Mouse (Mus musculus) liver, embryonic 11.5 days (tissue): ENCODE measurements around the gene Fgd6. TPM values are rescaled to one million over a fixed set of nuclear protein-coding genes. Genes with fewer than 3 reads are reported as not detected.
A peak's percentile ranks its signal among the peaks of the same experiment; 100 is the strongest.

Experiments
- ATAC-seq: fragments of 200-750 bp; cut with Nextera tagmentation; replicated peaks from 2 replicates; pipeline ENCODE4 v1.8.0; 2017; ENCODE audit warnings: moderate number of reproducible peaks, mild to moderate bottlenecking, moderate TSS enrichment, moderate library complexity; ENCODE audit not compliant: low FRiP score
- DNase-seq: peaks from one replicate; pipeline ENCODE4 v3.0.0-alpha.2; 2017; ENCODE audit warnings: low spot score
- H3K27ac ChIP-seq: fragments of 300-500 bp; sonication (generic); 2 replicates; pipeline ENCODE4 v1.5.1; 2014; ENCODE audit warnings: mild to moderate bottlenecking, low read depth, low read length, control low read depth
- H3K27me3 ChIP-seq: fragments of 300-500 bp; sonication (generic); replicated peaks from 2 replicates; pipeline ENCODE4 v1.6.1; 2014; ENCODE audit warnings: low read length, mixed read lengths; ENCODE audit not compliant: control insufficient read depth, insufficient read depth
- H3K36me3 ChIP-seq: fragments of 300-500 bp; sonication (generic); 2 replicates; pipeline ENCODE4 v1.6.1; 2014; ENCODE audit warnings: mild to moderate bottlenecking, low read length, moderate library complexity, mixed read lengths; ENCODE audit not compliant: control insufficient read depth, insufficient read depth
- H3K4me1 ChIP-seq: fragments of 300-500 bp; sonication (generic); replicated peaks from 2 replicates; pipeline ENCODE4 v1.6.1; 2014; ENCODE audit warnings: low read length, mixed read lengths; ENCODE audit not compliant: control insufficient read depth, insufficient read depth
- H3K4me2 ChIP-seq: fragments of 300-500 bp; sonication (generic); 2 replicates; pipeline ENCODE4 v1.6.1; 2014; ENCODE audit warnings: mild to moderate bottlenecking, control low read depth, moderate library complexity
- H3K4me3 ChIP-seq: fragments of 300-500 bp; sonication (generic); 2 replicates; pipeline ENCODE4 v1.5.1; 2014; ENCODE audit warnings: low read depth, low read length, control low read depth
- H3K9ac ChIP-seq: fragments of 300-500 bp; sonication (generic); 2 replicates; pipeline ENCODE4 v1.6.1; 2014; ENCODE audit warnings: low read depth, low read length, control low read depth
- H3K9me3 ChIP-seq: fragments of 300-500 bp; sonication (generic); 2 replicates; pipeline ENCODE4 v1.6.1; 2016; ENCODE audit warnings: low read length, inconsistent platforms, mixed read lengths; ENCODE audit not compliant: control insufficient read depth
- WGBS: fragments of 180-500 bp; shearing (Covaris S2); extraction: QIAGEN DNeasy Blood & Tissue Kit; methylation state at CpG from one replicate; pipeline ENCODE4 v1.1.7; 2014; 5-methylcytosine and 5-hydroxymethylcytosine counted together
- polyA plus RNA-seq: library from polyadenylated mRNA; unstranded; fragments of >200 nt; fragmentation: Nextera tagmentation; extraction: Ambion mirVana; gene quantifications from 2 replicates; pipeline ENCODE4 v1.2.1, GENCODE M21; 2014

Gene Fgd6
- polyA plus RNA-seq, 1 experiment from 2014 or later = 5.5 TPM

DNA sequence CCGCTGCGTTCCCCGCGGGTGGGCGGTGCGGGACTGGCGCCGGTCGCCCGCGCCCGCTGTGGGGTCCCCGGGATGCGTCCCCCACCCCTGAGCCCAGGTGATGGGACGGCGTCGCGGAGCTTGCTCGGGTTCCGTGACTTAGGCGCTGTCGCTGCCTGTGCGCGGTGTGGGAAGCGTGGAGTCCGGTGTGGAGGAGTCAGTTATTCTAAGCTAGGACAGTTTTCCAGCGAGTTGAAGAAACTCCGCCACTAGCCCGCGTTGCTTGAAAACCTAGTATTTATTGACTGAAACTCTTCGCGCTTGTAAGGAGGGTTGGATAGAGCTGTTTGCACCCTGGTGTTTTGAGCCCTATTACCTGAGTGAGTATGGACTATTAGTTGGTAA is 566 bp downstream of the Fgd6 start:
- H3K4me3 ChIP-seq = peak overlapping the region; percentile 88
- H3K9me3 ChIP-seq = no peaks in the 10 kb centered on the region
- no peak for ATAC-seq
- no peak for DNase-seq
- H3K4me2 ChIP-seq = peak overlapping the region; percentile 73
- peaks cover 14% of the 10 kb centered on the region for H3K4me1 ChIP-seq
- no peaks in the 10 kb centered on the region for H3K27me3 ChIP-seq
- H3K36me3 ChIP-seq = peaks cover 2% of the 10 kb centered on the region; the same call in 1 of the 2 replicates
- peak overlapping the region; percentile 37; the same call in 1 of the 2 replicates for H3K27ac ChIP-seq
- peak overlapping the region; percentile 88 for H3K9ac ChIP-seq
- under 1% methylated on average over 32 of the region's 32 CpGs for WGBS

DNA sequence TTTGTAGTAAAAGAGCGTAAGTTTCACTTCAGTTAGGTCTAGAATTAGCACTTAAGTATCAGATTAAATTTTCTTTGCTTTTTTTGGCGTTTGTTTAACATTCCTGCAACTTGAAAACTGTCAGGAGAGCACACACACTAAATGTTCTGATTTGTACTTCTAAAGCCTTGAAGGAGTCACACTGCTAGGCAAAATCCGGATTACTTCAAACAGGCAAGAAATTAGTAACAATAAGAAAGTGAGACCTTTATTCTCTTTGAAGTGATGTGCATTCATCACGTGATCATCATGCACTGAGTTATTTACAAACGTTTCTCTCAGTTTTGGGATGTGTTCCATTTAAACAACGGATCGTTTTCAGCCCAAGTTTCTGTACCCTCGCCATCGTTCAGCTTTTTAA is 1.4 kb downstream of the Fgd6 start:
- no peak for DNase-seq
- no peak overlapping the region for H3K27ac ChIP-seq
- 59% methylated on average over 9 of the region's 9 CpGs for WGBS
- no peak for ATAC-seq
- no peak overlapping the region for H3K9ac ChIP-seq
- no peaks in the 10 kb centered on the region for H3K9me3 ChIP-seq
- H3K36me3 ChIP-seq = no peaks in the 10 kb centered on the region
- H3K4me1 ChIP-seq = peaks cover 14% of the 10 kb centered on the region
- H3K27me3 ChIP-seq = no peaks in the 10 kb centered on the region
- H3K4me2 ChIP-seq = peak overlapping the region; percentile 73
- peak overlapping the region; percentile 88 for H3K4me3 ChIP-seq

DNA sequence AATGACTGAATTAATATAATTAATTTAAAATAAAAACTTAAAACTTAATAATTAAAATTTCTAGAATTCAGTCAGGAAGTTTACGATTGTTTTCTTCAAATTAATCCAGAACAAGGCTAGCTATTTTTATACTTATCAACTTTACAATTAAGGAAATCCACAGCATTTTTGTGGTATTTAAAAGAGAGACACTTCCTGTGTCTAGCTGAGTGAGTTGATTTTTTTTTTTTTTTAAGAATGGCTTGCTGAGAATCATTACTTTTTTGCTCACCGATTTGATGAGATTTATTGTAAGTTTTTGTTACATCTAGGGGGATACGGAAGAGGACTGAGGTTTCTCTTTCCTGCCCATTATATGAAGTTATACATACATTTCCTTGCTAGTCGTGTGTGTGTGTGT is 1.8 kb downstream of the Fgd6 start:
- no peak for ATAC-seq
- Histone ChIP-seq H3K9ac (no peak overlapping the region), H3K4me3 (no peak overlapping the region), H3K27me3 (no peaks in the 10 kb centered on the region), H3K9me3 (no peaks in the 10 kb centered on the region), H3K4me2 (no peak overlapping the region), H3K36me3 (no peaks in the 10 kb centered on the region), H3K4me1 (peaks cover 14% of the 10 kb centered on the region), H3K27ac (no peak overlapping the region)
- DNase-seq = no peak
- WGBS = 81% methylated on average over 4 of the region's 4 CpGs

DNA sequence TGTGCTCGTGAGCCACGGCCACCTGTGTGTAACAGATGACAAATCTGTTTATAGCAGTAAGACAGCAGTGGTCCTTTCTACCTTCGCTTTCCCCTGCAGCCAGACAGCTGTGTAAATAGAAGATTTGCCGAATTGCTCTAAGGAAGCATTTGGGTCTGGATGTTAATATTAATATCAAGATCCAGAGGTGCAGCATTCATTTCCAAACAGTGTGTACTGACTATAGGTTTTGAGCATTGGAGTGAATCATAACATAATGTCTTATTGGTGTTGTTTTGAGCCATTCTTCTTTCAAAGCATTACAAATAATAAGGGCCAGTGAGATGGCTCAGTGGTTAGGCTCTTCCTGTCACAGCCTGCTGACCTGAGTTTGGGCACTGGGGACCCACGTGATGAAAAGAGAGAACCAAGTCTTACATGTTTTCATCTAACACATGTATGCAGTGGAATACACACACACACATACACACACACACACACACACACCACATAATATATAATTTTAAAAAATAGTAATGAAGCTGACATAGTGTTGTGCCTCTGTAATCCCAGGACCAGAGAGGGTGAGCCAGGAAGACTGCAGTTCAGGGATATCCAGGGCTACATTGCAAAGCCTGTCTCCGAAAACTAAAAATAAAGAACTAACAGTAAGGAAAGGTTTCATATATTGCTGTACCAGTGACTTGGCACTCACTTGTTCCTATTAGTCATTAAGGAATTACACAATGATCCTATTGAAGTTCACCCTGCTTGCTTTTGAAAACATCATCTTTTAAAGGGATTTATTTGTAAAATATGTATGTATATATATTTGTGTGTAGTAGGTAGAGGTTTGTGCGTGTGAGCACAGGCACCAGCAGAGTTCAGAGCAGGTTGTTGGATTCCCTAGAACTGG is 2.8 kb downstream of the Fgd6 start:
- Histone ChIP-seq H3K9me3 (no peaks in the 10 kb centered on the region), H3K4me2 (no peak overlapping the region), H3K36me3 (no peaks in the 10 kb centered on the region), H3K4me3 (no peak overlapping the region), H3K4me1 (peaks cover 14% of the 10 kb centered on the region), H3K27ac (no peak overlapping the region), H3K27me3 (no peaks in the 10 kb centered on the region), H3K9ac (no peak overlapping the region)
- WGBS = 75% methylated on average over 7 of the region's 7 CpGs
- ATAC-seq = no peak
- DNase-seq = no peak

DNA sequence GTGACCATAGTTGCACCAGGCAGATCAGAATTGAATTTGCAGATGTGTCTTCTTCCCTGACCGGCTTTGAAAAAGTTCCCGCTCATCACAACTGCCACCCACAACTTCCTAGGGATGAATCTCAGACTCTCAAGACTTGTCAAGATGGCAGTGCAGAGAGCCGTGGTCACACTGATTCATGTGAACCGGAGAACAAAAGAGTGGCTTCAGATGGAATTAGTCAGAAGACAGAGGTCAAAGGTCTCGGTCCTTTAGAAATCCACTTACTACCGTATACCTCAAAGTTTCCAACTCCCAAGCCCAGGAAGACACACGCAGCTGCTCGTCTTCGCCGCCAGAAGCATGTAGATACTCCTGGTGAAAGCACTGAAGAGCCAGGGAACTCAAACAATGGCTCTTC is 8.1 kb downstream of the Fgd6 start:
- no peak overlapping the region for H3K9ac ChIP-seq
- H3K4me2 ChIP-seq = no peak overlapping the region
- DNase-seq (no peak), ATAC-seq (no peak)
- WGBS = 88% methylated on average over 10 of the region's 10 CpGs
- no peak overlapping the region for H3K27ac ChIP-seq
- no peaks in the 10 kb centered on the region for H3K9me3 ChIP-seq
- H3K4me3 ChIP-seq = no peak overlapping the region
- peaks cover 21% of the 10 kb centered on the region for H3K4me1 ChIP-seq
- peaks cover 3% of the 10 kb centered on the region; the same call in 1 of the 2 replicates for H3K36me3 ChIP-seq
- no peaks in the 10 kb centered on the region for H3K27me3 ChIP-seq

DNA sequence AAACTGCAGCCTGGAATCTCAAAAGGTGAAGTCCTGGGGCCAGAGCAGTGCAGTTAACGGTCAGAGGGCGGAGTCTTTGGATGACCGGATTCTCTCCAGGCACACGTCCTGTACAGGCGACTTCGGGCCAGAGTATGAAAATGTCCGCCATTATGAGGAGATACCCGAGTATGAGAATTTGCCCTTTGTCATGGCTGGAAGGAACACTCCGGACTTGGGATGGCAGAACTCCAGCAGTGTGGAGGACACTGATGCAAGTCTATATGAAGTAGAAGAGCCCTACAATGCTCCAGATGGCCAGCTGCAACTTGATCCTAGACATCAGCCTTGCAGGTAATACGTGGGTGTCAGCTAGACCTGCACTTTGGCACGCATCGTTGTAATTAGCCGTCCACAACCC is 9.5 kb downstream of the Fgd6 start:
- no peak for ATAC-seq
- no peak for DNase-seq
- Histone ChIP-seq H3K27me3 (no peaks in the 10 kb centered on the region), H3K4me1 (peaks cover 33% of the 10 kb centered on the region), H3K9ac (no peak overlapping the region), H3K4me2 (no peak overlapping the region), H3K36me3 (peaks cover 3% of the 10 kb centered on the region; the same call in 1 of the 2 replicates), H3K4me3 (no peak overlapping the region), H3K27ac (no peak overlapping the region), H3K9me3 (no peaks in the 10 kb centered on the region)
- 89% methylated on average over 13 of the region's 13 CpGs for WGBS

DNA sequence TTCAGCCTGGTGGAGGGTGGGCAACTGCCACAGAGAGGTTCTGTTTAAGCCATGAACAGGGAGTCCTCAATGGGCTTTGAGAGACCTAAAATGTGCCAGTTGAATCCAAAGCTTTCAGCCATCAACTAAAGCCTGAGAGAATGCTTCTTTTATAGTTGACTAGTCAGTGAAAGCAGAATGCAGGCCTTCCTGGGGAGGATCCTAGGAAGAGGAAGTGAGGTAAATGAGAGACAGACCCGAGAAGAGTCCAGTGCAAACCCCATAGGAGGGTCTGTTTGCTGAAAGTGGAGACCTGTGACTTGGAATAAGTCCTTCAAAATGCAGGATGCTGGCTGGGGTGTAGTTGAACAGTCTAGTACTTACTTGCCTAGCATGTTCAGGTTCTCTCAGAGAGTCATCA is 11.2 kb downstream of the Fgd6 start:
- no peak overlapping the region for H3K27ac ChIP-seq
- H3K27me3 ChIP-seq = no peaks in the 10 kb centered on the region
- no peaks in the 10 kb centered on the region for H3K9me3 ChIP-seq
- DNase-seq (no peak), ATAC-seq (no peak)
- peaks cover 3% of the 10 kb centered on the region; the same call in 1 of the 2 replicates for H3K36me3 ChIP-seq
- WGBS = 38% methylated on average over 1 of the region's 1 CpGs
- peaks cover 35% of the 10 kb centered on the region for H3K4me1 ChIP-seq
- no peak overlapping the region for H3K4me2 ChIP-seq
- no peak overlapping the region for H3K4me3 ChIP-seq
- H3K9ac ChIP-seq = no peak overlapping the region

DNA sequence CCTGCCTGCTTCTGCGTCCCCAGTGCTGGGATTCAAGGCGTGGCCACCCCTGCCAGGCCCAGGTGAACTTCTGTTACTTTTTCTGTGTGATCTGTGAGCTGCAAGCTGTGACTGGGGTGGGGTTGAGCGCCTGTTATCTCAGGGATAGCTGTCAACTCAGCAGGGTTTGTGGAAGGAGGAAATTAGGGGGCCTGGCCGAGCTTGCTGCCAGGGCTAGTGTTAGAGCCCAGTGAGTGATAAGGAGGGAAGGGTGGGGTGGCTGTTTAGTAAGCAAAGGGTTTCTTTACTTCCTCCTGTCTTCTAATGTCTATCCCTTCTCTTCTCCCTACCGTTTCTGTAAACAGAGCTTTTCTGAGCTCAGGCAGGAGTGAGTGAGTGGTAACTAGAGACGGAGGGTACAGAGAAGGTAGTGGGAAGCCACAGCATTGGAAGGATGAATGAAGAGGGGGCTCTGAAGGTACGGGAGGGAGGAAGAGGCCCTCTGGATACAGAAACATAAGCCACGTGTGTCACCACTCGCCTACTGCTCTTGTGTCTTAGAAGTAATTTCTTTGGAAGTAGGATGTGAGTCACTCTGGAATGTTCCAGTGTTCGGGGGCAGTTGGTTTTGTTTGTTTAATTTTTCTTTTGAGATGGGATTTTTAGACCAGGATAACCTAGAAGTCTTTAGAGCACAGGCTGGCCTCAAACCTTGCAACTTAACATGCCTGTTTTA is 12.2 kb downstream of the Fgd6 start:
- H3K27me3 ChIP-seq = no peaks in the 10 kb centered on the region
- peak; percentile 98 for ATAC-seq
- 15% methylated on average over 10 of the region's 10 CpGs for WGBS
- H3K9ac ChIP-seq = peak overlapping the region; percentile 56
- H3K4me1 ChIP-seq = peaks cover 35% of the 10 kb centered on the region
- peak; percentile 69 for DNase-seq
- peak overlapping the region; percentile 21 for H3K4me3 ChIP-seq
- H3K36me3 ChIP-seq = peaks cover 3% of the 10 kb centered on the region; the same call in 1 of the 2 replicates
- H3K9me3 ChIP-seq = no peaks in the 10 kb centered on the region
- H3K4me2 ChIP-seq = peak overlapping the region; percentile 61
- peak overlapping the region; percentile 89 for H3K27ac ChIP-seq
